In the genomic region with DNA sequence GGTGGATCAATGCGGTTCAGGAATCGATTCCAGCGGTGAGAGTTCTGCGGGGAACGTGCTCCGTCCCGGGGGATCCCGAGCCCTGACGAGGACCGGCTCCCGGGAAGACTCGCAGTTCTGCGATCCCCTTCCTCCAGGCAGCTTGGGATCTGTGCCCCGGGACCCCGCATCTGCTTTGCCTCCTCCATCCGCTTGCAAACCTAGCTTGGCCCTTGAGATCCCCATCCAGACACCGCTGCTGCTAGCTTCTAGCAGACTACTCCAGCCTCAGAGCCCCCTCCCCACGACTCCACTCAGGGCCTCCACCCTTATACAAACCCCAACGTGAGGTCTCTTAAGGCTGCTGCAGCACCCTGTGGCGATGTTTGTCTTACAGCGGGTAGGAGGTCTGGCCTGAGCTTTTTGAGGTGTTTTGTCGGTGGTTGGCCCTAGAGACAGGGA, we compare ENCODE assay signal across 8 mouse cellular contexts. TPM values are rescaled to one million over a fixed set of nuclear protein-coding genes. Genes with fewer than 3 reads are reported as not detected.
DNase-seq lines count a peak whose midpoint lies in the region; ATAC-seq and TF ChIP-seq lines count a peak whose summit lies in the region.

No protein-coding gene starts in this region.

- TF ChIP-seq CTCF in gastrocnemius, adult 2 months (IDR thresholded peaks at IDR 0.05) = no peak
- no peak for TF ChIP-seq CTCF in C2C12 (IDR thresholded peaks at IDR 0.05; ENCODE audit: control insufficient read depth, insufficient read depth, insufficient read length)
- no peak for TF ChIP-seq CTCF in midbrain, postnatal 0 days (IDR thresholded peaks at IDR 0.05)

- WGBS in midbrain, postnatal 0 days = under 1% methylated on average over 22 of the region's 22 CpGs

- H3K4me1 ChIP-seq in midbrain, postnatal 0 days (ENCODE audit: insufficient read depth, low read length) = 0 out of 2 replicates have a peak, but pooled peaks cover 3% of the 10 kb centered on the region

- peak overlapping the region; percentile 83 for H3K4me3 ChIP-seq in gastrocnemius, adult 2 months
- peak overlapping the region; percentile 92 for H3K4me3 ChIP-seq in C2C12 (ENCODE audit: insufficient read depth, poor library complexity, severe bottlenecking)
- peak overlapping the region; percentile 87 for H3K4me3 ChIP-seq in midbrain, postnatal 0 days (ENCODE audit: low read depth, low read length)

- peak overlapping the region; percentile 67 for H3K4me2 ChIP-seq in midbrain, postnatal 0 days (ENCODE audit: low read depth, low read length, poor library complexity, severe bottlenecking)

- no peaks in the 10 kb centered on the region for H3K27me3 ChIP-seq in C2C12 (ENCODE audit: control insufficient read depth, insufficient read depth, insufficient read length)
- no peaks in the 10 kb centered on the region for H3K27me3 ChIP-seq in midbrain, postnatal 0 days (ENCODE audit: insufficient read depth, low read length)

- peak overlapping the region; percentile 89 for H3K9ac ChIP-seq in midbrain, postnatal 0 days (replicated peaks; ENCODE audit: low read length, poor library complexity, severe bottlenecking)

- 0 out of 2 replicates have a peak, but pooled peaks have one; percentile 1 for ATAC-seq in common myeloid progenitor, adult 5-6 weeks (replicated peaks; ENCODE audit: low read depth, poor library complexity, severe bottlenecking)
- peak; percentile 58 for ATAC-seq in midbrain, postnatal 0 days (ENCODE audit: low FRiP score)
- no peak for ATAC-seq in megakaryocyte progenitor cell, adult 5-6 weeks (replicated peaks; ENCODE audit: poor library complexity)

- no peak for DNase-seq in gastrocnemius, adult 2 months
- DNase-seq in gastrocnemius, adult 8-10 months (ENCODE audit: low spot score in 2 of 2) = no peak
- peak; percentile 58 for DNase-seq in induced T-regulatory cell, adult 2 months (ENCODE audit: low read depth)
- DNase-seq in midbrain, postnatal 0 days (ENCODE audit: low spot score) = peak; percentile 40
- DNase-seq in right cerebral cortex, postnatal 36 days (ENCODE audit: low spot score in 2 of 2) = no peak

- no peaks in the 10 kb centered on the region for H3K9me3 ChIP-seq in midbrain, postnatal 0 days (ENCODE audit: low read length)

- peaks cover 52% of the 10 kb centered on the region for H3K79me3 ChIP-seq in C2C12 (ENCODE audit: low read depth)

- peaks cover 55% of the 10 kb centered on the region for H3K79me2 ChIP-seq in C2C12 (ENCODE audit: control insufficient read depth, insufficient read depth)

- peaks cover 14% of the 10 kb centered on the region for H3K36me3 ChIP-seq in C2C12 (ENCODE audit: control insufficient read depth, insufficient read depth)
- H3K36me3 ChIP-seq in midbrain, postnatal 0 days (ENCODE audit: insufficient read depth, low read length) = no peaks in the 10 kb centered on the region

- H3K27ac ChIP-seq in gastrocnemius, adult 2 months = peak overlapping the region; percentile 93
- H3K27ac ChIP-seq in midbrain, postnatal 0 days (ENCODE audit: low read depth, low read length) = peak overlapping the region; percentile 93

- H3ac ChIP-seq in C2C12 (ENCODE audit: control insufficient read depth, insufficient read length, low read depth) = peak overlapping the region; percentile 84

- intact Hi-C loops in gastrocnemius, adult 2 months (cut with DNase I) = loop anchor here (5.0 kb wide), 1 partner anchor 62 kb away; a partner anchor contains a TSS

TF ChIP-seq in C2C12, 6 proteins besides CTCF, POLR2A, EP300 and RAD21:
- TF ChIP-seq MAX (IDR thresholded peaks at IDR 0.05) (no peak), FOSL1 (IDR thresholded peaks at IDR 0.05; ENCODE audit: insufficient read depth, low read length, poor library complexity, severe bottlenecking) (no peak), MYOD1 (IDR thresholded peaks at IDR 0.05; ENCODE audit: control insufficient read depth, insufficient read length, low read depth) (no peak), USF1 (IDR thresholded peaks at IDR 0.05; ENCODE audit: low read depth) (no peak), CEBPB (IDR thresholded peaks at IDR 0.05; ENCODE audit: low read depth) (no peak), MYOG (IDR thresholded peaks at IDR 0.05; ENCODE audit: control insufficient read depth, extremely low read depth, insufficient read length) (no peak)

RNA-seq across cellular contexts. Expression of a gene that starts 0.5 kb away (rescaled TPM):
- total RNA-seq in gastrocnemius, adult 2 months (2021) = 1 to 10 TPM; 9.2 to 9.5 TPM
- total RNA-seq in gastrocnemius, adult 8-10 months (2022) = 10 to 100 TPM in 2 of 4 experiments, 1 to 10 TPM in 2; 9.3 to 20.4 (median 12.4) TPM
- 257 TPM for polyA plus RNA-seq in C2C12 (2012; fragmentation: generic; extraction: Trizol)
- 16.2 and 18.1 TPM in 2 replicates for total RNA-seq in common myeloid progenitor, adult 5-6 weeks (2017)
- total RNA-seq in midbrain, postnatal 0 days (2014; rRNA removed) = 220 and 223 TPM in 2 replicates
- 125 and 130 TPM in 2 replicates for polyA plus RNA-seq in midbrain, postnatal 0 days (2015; fragmentation: Nextera tagmentation; extraction: Ambion mirVana)
- total RNA-seq in megakaryocyte progenitor cell, adult 5-6 weeks (2015) = 19.0 and 20.5 TPM in 2 replicates
- total RNA-seq in megakaryocyte progenitor cell, adult 5-6 weeks (2017) = 16.0 and 17.7 TPM in 2 replicates

Comparison
In these comparisons a context has a peak if more than half of its experiments do, and no peak if none do; other contexts are left out.
1. DNase-seq: peak in induced T-regulatory cell, adult 2 months (single experiment) and midbrain, postnatal 0 days (single experiment); none in gastrocnemius, adult 2 months (single experiment), gastrocnemius, adult 8-10 months (0 of 2) and right cerebral cortex, postnatal 36 days (0 of 2).
2. RNA of a gene that starts 0.5 kb away (total RNA-seq): 220 to 223 TPM in midbrain, postnatal 0 days; 16.0 to 20.5 TPM in megakaryocyte progenitor cell, adult 5-6 weeks, 16.2 to 18.1 TPM in common myeloid progenitor, adult 5-6 weeks, 9.3 to 20.4 TPM in gastrocnemius, adult 8-10 months and 9.2 to 9.5 TPM in gastrocnemius, adult 2 months; every median in the first group is over 10 times any median in the second.
3. Peak in every context shown above with its lines, with median percentiles within 50 percentile points of each other: H3K4me3 ChIP-seq.